Mouse (Mus musculus) NIH3T3 (cell line): Measurements from ENCODE around the gene Gm9507.
"Not testable (repeated sequence)": the region's sequence is repeated elsewhere in the genome, so short reads cannot be mapped to it uniquely, and the experiment has no call there.

Source experiments
- DNase-seq: peaks from one replicate; pipeline ENCODE4 v3.0.0-alpha.2; 2012; ENCODE audit warnings: low read depth

Gene Gm9507

GRCm38 (mm10) chr10:77811743-77812142, at the start of gene Gm9507:
Gene Gm9507, minus strand, starts transcription at chr10:77811843.
- DNase-seq = no peak

- DNase-seq = no peak
Measured at GRCm38 (mm10) chr10:77852559-77852958, 40.9 kb upstream of the Gm9507 start, which contains the start of gene Gm10318. Gene Gm10318, plus strand, starts transcription at chr10:77852859.

DNA sequence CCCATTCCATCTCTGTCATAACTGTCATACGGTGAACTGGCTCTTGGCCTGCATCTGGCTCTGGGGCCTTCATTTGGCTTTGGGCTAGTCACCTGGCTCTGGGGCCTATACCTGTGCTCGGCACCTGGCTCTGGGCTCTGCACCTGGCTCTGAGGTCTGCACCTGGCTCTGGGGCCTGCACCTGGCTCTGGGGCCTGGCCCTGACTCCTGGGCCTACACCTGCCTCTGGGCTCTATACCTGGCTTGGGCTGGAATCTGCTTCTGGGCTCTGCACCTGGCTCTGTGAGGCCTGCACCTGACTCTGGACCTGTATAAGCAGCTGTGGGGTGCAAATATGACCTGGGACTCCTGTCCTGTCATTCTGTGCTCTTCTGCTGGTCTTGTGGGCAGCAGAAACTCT, 35.9 kb upstream of the Gm9507 start:
- no peak for DNase-seq

DNA sequence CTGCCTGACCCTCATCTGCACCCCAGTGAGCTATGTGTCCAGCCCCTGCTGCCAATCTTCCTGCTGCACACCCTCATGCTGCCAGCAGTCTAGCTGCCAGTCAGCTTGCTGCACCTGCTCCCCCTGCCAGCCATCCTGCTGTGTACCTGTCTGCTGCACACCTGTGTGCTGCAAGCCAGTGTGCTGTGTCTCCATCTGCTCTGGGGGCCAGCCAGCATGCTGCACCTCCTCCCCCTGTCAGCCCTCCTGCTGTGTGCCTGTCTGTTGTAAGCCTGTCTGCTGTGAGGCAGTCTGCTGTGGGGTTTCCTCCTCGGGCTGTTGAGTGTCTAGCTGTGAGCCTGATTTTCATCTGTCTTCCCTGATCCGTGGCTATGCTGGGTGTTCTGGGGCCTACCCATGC, 35.3 kb upstream of the Gm9507 start:
- DNase-seq = no peak

DNA sequence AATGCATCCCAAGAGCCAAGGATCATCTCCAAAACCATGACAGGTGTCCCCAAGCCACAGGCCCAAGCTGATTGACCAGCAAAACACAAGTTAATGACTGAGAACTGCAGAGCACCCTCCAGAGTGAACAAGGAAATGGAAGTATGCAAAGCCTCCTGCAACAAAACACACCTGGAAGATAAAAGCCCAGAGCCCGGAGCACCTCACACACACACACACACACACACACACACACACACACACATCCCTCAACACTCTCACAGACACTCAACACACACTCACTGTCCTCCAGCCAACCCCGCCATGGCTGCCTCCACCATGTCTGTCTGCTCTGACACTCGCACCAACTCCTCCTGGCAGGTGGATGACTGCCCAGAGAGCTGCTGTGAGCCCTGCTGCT, 34.9 kb upstream of the Gm9507 start, which contains the start of gene Gm36176:
TSS of gene Gm36176 (plus strand) at position 301 of the 400 bp plus-strand sequence.
- no peak for DNase-seq

DNA sequence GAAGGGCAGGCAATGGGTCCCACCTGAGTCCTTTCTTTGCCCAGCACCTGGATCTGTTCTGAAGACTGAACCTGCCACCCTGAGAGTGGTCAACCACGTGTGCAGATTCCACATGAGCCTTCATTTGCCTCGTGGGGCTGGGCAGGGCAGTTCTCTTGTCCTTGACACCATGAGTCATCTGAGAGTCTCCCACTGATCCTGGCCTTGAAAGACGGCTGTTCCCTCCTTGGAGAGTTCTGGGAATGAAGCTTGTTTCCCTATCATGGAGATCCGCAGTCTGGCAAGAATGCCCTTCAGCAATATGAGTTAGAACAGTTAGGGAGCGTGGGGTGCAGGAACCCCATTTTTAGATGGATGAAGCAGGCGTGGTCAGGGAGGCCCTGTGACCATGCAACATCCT, 27.4 kb upstream of the Gm9507 start:
- DNase-seq = no peak

DNA sequence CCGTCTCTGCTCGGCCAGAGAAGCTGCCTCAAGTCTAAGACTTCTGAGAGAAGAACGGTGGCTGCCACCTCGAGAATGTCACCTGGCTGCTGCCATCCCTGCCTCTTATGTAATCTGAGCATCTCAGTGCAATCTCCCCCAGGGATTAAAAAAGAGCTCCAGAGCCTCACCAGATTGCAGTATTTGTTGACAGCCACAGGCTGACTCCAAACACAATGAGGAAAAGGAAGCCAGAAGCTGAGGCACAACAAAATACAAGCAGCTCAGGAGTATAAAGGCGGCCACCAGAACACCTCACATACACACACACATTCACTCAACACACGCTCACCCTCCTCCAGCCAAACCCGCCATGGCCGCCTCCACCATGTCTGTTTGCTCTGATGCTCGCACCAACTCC, 24.0 kb upstream of the Gm9507 start, which contains the start of gene Krtap10-10:
TSS of gene Krtap10-10 (plus strand) at position 301 of the 400 bp plus-strand sequence.
- DNase-seq = no peak

DNA sequence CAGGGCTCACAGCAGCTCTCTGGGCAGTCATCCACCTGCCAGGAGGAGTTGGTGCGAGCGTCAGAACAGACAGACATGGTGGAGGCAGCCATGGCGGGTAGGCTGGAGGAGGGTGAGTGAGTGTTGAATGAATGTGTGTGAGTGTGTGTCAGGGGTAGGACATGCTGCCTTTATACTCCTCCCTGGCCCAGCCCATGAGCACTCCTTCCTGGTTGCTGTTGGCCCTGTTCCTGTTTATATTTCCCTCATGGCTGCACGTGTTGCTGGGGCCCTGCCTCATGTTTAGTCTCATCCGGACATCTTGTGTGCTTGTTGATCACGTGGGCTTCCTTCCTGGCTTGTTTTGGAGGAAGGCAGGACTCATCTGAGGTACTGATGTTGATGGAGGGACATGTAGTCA, 15.3 kb upstream of the Gm9507 start, which contains the start of gene Krtap10-4:
TSS of gene Krtap10-4 (minus strand) at position 145 of the 400 bp plus-strand sequence.
- DNase-seq = no peak

GRCm38 (mm10) chr10:77819203-77819602, 7.6 kb upstream of the Gm9507 start:
- no peak for DNase-seq

DNA sequence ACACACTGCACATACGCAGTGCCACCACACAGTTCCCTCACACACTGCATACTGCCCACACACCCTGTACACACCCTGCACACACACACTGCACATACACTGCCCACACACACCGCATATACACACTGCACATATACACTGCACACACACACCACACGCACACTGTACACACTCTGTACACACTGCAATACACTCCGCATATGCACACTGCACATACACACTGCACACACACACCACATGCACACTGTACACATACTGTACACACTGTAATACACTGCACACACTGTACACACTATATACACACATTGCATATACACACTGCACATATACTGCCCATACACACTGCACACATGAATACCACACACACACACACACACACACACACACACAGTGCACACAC, 6.9 kb upstream of the Gm9507 start:
- DNase-seq = no peak

GRCm38 (mm10) chr10:77815514-77815913, 3.9 kb upstream of the Gm9507 start:
- DNase-seq = peak; percentile 41

GRCm38 (mm10) chr10:77814382-77814781, 2.7 kb upstream of the Gm9507 start, which contains the start of gene Gm2696:
Gene Gm2696, plus strand, starts transcription at chr10:77814682.
- DNase-seq = no peak

- DNase-seq = no peak
Measured at GRCm38 (mm10) chr10:77804095-77804494, 7.5 kb downstream of the Gm9507 start.

- no peak for DNase-seq
Measured at GRCm38 (mm10) chr10:77798921-77799508, 12.6 kb downstream of the Gm9507 start, which contains the start of gene Gm19668. Gene Gm19668, minus strand, starts transcription at chr10:77799133.

DNA sequence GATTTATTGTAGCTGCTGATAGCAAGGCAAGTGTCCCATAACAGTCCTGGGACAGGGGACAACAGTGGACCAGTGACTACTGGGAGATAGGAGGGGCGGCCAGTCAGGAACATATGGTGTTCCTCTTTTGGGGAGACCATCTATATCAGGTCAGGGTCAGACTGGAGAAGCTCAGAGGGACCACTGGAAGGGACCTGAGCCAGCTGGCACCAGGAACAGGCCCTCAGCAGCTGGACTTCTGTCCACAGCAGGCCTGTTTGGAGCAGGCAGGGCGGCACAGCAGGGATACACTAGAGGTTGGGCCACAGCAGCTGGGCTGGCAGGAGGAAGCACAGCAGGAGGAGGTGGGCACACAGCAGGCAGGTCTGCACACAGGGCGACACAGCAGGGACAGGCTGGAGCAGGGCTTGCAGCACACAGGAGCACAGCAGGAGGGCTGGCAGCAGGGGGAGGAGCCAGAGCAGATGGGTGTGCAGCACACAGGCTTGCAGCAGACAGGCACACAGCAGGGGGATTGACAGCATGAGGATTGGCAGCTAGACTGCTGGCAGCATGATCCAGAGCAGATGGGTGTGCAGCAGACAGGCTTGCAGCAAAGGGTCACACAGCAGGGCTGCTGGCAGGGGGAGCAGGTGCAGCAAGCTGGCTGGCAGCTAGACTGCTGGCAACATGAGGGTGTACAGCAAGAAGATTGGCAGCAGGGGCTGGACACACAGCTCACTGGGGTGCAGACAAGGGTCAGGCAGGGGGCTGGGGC, 13.3 kb downstream of the Gm9507 start:
- not testable (repeated sequence) for DNase-seq

DNA sequence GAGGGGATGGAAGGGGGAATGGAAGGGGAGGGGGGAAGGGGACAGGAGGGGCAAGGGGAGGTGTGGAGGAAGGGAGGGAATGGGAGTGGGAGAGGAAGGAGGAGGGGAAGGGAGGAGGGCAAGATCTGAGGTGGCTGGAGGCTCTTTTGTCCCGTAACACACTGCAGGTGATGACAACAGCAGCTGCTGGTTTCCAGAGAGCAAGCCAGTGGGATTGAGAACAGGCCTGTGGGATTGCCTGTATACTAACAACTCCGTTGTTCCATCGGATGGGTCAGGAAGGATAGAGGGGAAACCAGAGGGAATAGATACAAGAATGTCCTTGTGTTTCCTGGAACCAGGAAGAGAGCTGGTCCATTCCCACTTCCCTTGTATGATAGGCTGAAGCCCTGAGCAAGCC, 14.0 kb downstream of the Gm9507 start:
- DNase-seq = no peak

DNA sequence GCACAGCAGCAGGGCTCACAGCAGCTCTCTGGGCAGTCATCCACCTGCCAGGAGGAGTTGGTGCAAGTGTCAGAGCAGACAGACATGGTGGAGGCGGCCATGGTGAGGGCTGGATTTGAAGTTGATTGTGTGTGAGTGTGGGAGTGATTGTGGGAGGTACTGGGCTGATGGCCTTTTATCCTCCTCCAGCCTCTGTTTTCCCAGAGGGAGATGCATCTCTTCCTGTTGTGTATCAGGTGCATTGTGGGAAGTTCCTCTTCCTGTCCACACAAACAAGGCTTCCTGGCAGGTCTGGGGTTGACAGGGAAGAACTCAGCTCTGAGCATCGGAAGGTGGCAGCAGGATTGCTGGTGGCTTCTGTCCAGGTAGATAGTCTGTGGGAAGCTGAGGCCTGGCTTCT, 16.7 kb downstream of the Gm9507 start, which contains the start of gene Gm9639:
TSS of gene Gm9639 (minus strand) at position 101 of the 400 bp plus-strand sequence.
- no peak for DNase-seq

DNA sequence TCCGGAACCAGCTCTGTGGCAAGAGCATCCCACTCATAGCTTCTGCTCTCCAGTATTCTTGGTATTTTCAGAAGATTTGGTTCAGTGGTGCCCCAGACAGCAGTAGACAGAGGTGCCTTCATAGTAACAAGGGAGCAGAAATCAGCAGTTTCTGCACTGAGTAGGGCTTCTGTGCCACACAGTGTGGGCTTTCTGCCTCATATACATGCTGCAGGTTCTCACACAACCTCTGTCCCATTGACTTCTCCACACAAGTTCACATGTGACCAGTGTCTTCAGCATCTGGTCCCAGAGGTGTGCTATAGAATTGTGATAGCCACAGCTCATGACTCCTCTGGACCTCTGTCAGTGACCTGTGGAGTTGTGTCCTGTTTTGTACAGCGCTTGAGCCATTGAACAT, 23.0 kb downstream of the Gm9507 start:
- DNase-seq = no peak

- not testable (repeated sequence) for DNase-seq
Measured at GRCm38 (mm10) chr10:77787876-77788275, 23.8 kb downstream of the Gm9507 start, which contains the start of gene Gm7137. Gene Gm7137, minus strand, starts transcription at chr10:77788200.

GRCm38 (mm10) chr10:77783396-77783795, 28.2 kb downstream of the Gm9507 start:
- not testable (repeated sequence) for DNase-seq

GRCm38 (mm10) chr10:77782442-77782841, 29.2 kb downstream of the Gm9507 start, which contains the start of gene Gm3250:
Gene Gm3250, minus strand, starts transcription at chr10:77782542.
- DNase-seq = not testable (repeated sequence)

GRCm38 (mm10) chr10:77776844-77777243, 34.8 kb downstream of the Gm9507 start, which contains the start of gene Gm7138:
Gene Gm7138, minus strand, starts transcription at chr10:77776944.
- not testable (repeated sequence) for DNase-seq

- not testable (repeated sequence) for DNase-seq
Measured at GRCm38 (mm10) chr10:77772142-77772541, 39.5 kb downstream of the Gm9507 start.
